Mouse (Mus musculus) midbrain, postnatal 0 days (tissue): ENCODE data around the gene Adamts1. TPM values are rescaled to one million over a fixed set of nuclear protein-coding genes. Genes with fewer than 3 reads are reported as not detected.
A peak's percentile ranks its signal among the peaks of the same experiment; 100 is the strongest.

Experiments used
- ATAC-seq: fragments of 200-750 bp; cut with Nextera tagmentation; 2 replicates; pipeline ENCODE4 v1.8.0; 2017; ENCODE audit warnings: moderate number of reproducible peaks, mild to moderate bottlenecking, moderate TSS enrichment, moderate library complexity; ENCODE audit not compliant: low FRiP score
- DNase-seq: peaks from one replicate; pipeline ENCODE4 v3.0.0-alpha.2; 2015; ENCODE audit warnings: low spot score
- H3K27ac ChIP-seq: fragments of 300-500 bp; sonication (generic); 2 replicates; pipeline ENCODE4 v1.5.1; 2014; ENCODE audit warnings: low read depth, mild to moderate bottlenecking, low read length, mixed read lengths
- H3K27me3 ChIP-seq: fragments of 300-500 bp; sonication (generic); 2 replicates; pipeline ENCODE4 v1.6.1; 2014; ENCODE audit warnings: low read length, control low read depth, mixed read lengths; ENCODE audit not compliant: insufficient read depth
- H3K36me3 ChIP-seq: fragments of 300-500 bp; sonication (generic); 2 replicates; pipeline ENCODE4 v1.6.1; 2014; ENCODE audit warnings: low read length, control low read depth, mixed read lengths; ENCODE audit not compliant: insufficient read depth
- H3K4me1 ChIP-seq: fragments of 300-500 bp; sonication (generic); 2 replicates; pipeline ENCODE4 v1.6.1; 2014; ENCODE audit warnings: mild to moderate bottlenecking, control low read depth, antibody characterized with exemption, low read length, mixed read lengths; ENCODE audit not compliant: insufficient read depth
- H3K4me2 ChIP-seq: fragments of 300-500 bp; sonication (generic); 2 replicates; pipeline ENCODE4 v1.6.1; 2014; ENCODE audit warnings: low read depth, mild to moderate bottlenecking, low read length, mixed read lengths; ENCODE audit not compliant: poor library complexity, severe bottlenecking
- H3K4me3 ChIP-seq: fragments of 300-500 bp; sonication (generic); 2 replicates; pipeline ENCODE4 v1.5.1; 2014; ENCODE audit warnings: low read depth, mild to moderate bottlenecking, low read length, moderate library complexity
- H3K9ac ChIP-seq: fragments of 300-500 bp; sonication (generic); replicated peaks from 2 replicates; pipeline ENCODE4 v1.6.1; 2014; ENCODE audit warnings: mild to moderate bottlenecking, low read length, moderate library complexity, mixed read lengths; ENCODE audit not compliant: poor library complexity, severe bottlenecking
- H3K9me3 ChIP-seq: fragments of 300-500 bp; sonication (generic); 2 replicates; pipeline ENCODE4 v1.6.1; 2016; ENCODE audit warnings: low read length, control low read depth
- CTCF ChIP-seq: IDR thresholded peaks from 2 replicates; pipeline ENCODE4 v1.5.1; 2016; ENCODE audit warnings: antibody characterized with exemption, mild to moderate bottlenecking
- WGBS: fragments of 180-500 bp; shearing (Covaris S2); extraction: QIAGEN DNeasy Blood & Tissue Kit; methylation state at CpG from one replicate; pipeline ENCODE4 v1.1.7; 2014; 5-methylcytosine and 5-hydroxymethylcytosine counted together
- polyA plus RNA-seq: library from polyadenylated mRNA; unstranded; fragments of >200 nt; fragmentation: Nextera tagmentation; extraction: Ambion mirVana; gene quantifications from 2 replicates; pipeline ENCODE4 v1.2.1, GENCODE M21; 2015
- total RNA-seq: library from RNA; depleted of rRNA; stranded (reverse); fragments of >200 nt; gene quantifications from 2 replicates; pipeline ENCODE4 v1.2.3, GENCODE M21; 2014; rRNA removed

Gene Adamts1
- 11.6 and 11.9 TPM in 2 replicates for total RNA-seq
- polyA plus RNA-seq = 2.8 TPM in 2 replicates

- H3K27ac ChIP-seq = peak within 1 kb of the TSS; percentile 21; the same call in 1 of the 2 replicates
- peak; percentile 38 for TF ChIP-seq CTCF
- ATAC-seq = peak; percentile 74
- H3K9ac ChIP-seq = peak within 1 kb of the TSS; percentile 64
- H3K4me1 ChIP-seq = 0 out of 2 replicates have a peak, but pooled peaks cover 5% of the 10 kb centered on the region
- peak within 1 kb of the TSS; percentile 48 for H3K4me3 ChIP-seq
- under 1% methylated on average over 25 of the region's 26 CpGs for WGBS
- H3K4me2 ChIP-seq = peak within 1 kb of the TSS; percentile 100
- peak; percentile 87 for DNase-seq
- no peaks in the 10 kb centered on the region for H3K36me3 ChIP-seq
- no peaks in the 10 kb centered on the region for H3K27me3 ChIP-seq
- H3K9me3 ChIP-seq = no peaks in the 10 kb centered on the region
These were observed at the start of gene Adamts1 for GRCm38 (mm10) chr16:85802954-85803353. Gene Adamts1, minus strand, starts transcription at chr16:85803113.

GRCm38 (mm10) chr16:85827066-85827465 is 24.2 kb upstream of the Adamts1 start:
- Histone ChIP-seq H3K9ac (no peak overlapping the region), H3K4me3 (no peak overlapping the region), H3K9me3 (no peaks in the 10 kb centered on the region), H3K36me3 (no peaks in the 10 kb centered on the region), H3K27me3 (no peaks in the 10 kb centered on the region), H3K4me1 (no peaks in the 10 kb centered on the region), H3K27ac (no peak overlapping the region), H3K4me2 (no peak overlapping the region)
- ATAC-seq (no peak), DNase-seq (no peak)
- 77% methylated on average over 3 of the region's 3 CpGs for WGBS
- no peak for TF ChIP-seq CTCF

- no peak for TF ChIP-seq CTCF
- H3K4me3 ChIP-seq = no peak overlapping the region
- H3K4me1 ChIP-seq = no peaks in the 10 kb centered on the region
- H3K9me3 ChIP-seq = no peaks in the 10 kb centered on the region
- ATAC-seq = no peak
- DNase-seq = no peak
- H3K27me3 ChIP-seq = no peaks in the 10 kb centered on the region
- H3K27ac ChIP-seq = no peak overlapping the region
- no peak overlapping the region for H3K9ac ChIP-seq
- no peak overlapping the region for H3K4me2 ChIP-seq
- no peaks in the 10 kb centered on the region for H3K36me3 ChIP-seq
- 85% methylated on average over 5 of the region's 5 CpGs for WGBS
These were observed 19.5 kb upstream of the Adamts1 start for GRCm38 (mm10) chr16:85822330-85822916.

GRCm38 (mm10) chr16:85819808-85820458 is 17.0 kb upstream of the Adamts1 start:
- no peaks in the 10 kb centered on the region for H3K27me3 ChIP-seq
- H3K4me1 ChIP-seq = no peaks in the 10 kb centered on the region
- DNase-seq (peak; percentile 78), ATAC-seq (peak; percentile 34; the same call in 1 of the 2 replicates)
- TF ChIP-seq CTCF = peak; percentile 78
- no peak overlapping the region for H3K4me3 ChIP-seq
- WGBS = 59% methylated on average over 5 of the region's 5 CpGs
- H3K9me3 ChIP-seq = no peaks in the 10 kb centered on the region
- no peak overlapping the region for H3K4me2 ChIP-seq
- no peak overlapping the region for H3K9ac ChIP-seq
- H3K27ac ChIP-seq = no peak overlapping the region
- no peaks in the 10 kb centered on the region for H3K36me3 ChIP-seq

GRCm38 (mm10) chr16:85814116-85814515 is 11.2 kb upstream of the Adamts1 start:
- Histone ChIP-seq H3K4me3 (no peak overlapping the region), H3K36me3 (no peaks in the 10 kb centered on the region), H3K4me2 (no peak overlapping the region), H3K27me3 (no peaks in the 10 kb centered on the region), H3K9me3 (no peaks in the 10 kb centered on the region), H3K27ac (no peak overlapping the region), H3K9ac (no peak overlapping the region), H3K4me1 (no peaks in the 10 kb centered on the region)
- WGBS = 98% methylated on average over 2 of the region's 2 CpGs
- ATAC-seq (no peak), DNase-seq (no peak)
- TF ChIP-seq CTCF = no peak

- Histone ChIP-seq H3K4me1 (no peaks in the 10 kb centered on the region), H3K27ac (no peak overlapping the region), H3K9ac (no peak overlapping the region), H3K27me3 (no peaks in the 10 kb centered on the region), H3K4me2 (no peak overlapping the region), H3K36me3 (no peaks in the 10 kb centered on the region), H3K4me3 (no peak overlapping the region), H3K9me3 (no peaks in the 10 kb centered on the region)
- DNase-seq (peak; percentile 67), ATAC-seq (no peak)
- WGBS = 16% methylated on average over 2 of the region's 2 CpGs
- TF ChIP-seq CTCF = peak; percentile 74
These were observed 4.7 kb upstream of the Adamts1 start for GRCm38 (mm10) chr16:85807626-85808025.
